Mouse (Mus musculus): ENCODE results near the gene Uggt2. TPM values are rescaled to one million over a fixed set of nuclear protein-coding genes. Genes with fewer than 3 reads are reported as not detected.

Gene Uggt2
- polyA plus RNA-seq, 2 experiments from 2014 or later: 1.4 to 2.0 TPM

- ATAC-seq: no peak
Measured at GRCm38 (mm10) chr14:119027675-119028253, 71.5 kb downstream of the Uggt2 start.

GRCm38 (mm10) chr14:119027130-119027529, 72.1 kb downstream of the Uggt2 start:
- ATAC-seq: peak; percentile 96

GRCm38 (mm10) chr14:119025889-119026288, 73.3 kb downstream of the Uggt2 start:
- no peak for ATAC-seq

GRCm38 (mm10) chr14:119013549-119013948, 85.7 kb downstream of the Uggt2 start:
- no peak for ATAC-seq

- ATAC-seq: peak; percentile 31
Measured at GRCm38 (mm10) chr14:119012607-119013431, 86.4 kb downstream of the Uggt2 start.

- no peak for ATAC-seq
Measured at GRCm38 (mm10) chr14:119009531-119009930, 89.7 kb downstream of the Uggt2 start.

GRCm38 (mm10) chr14:119008031-119008590, 91.1 kb downstream of the Uggt2 start:
- ATAC-seq: no peak

GRCm38 (mm10) chr14:119007103-119007951, 91.9 kb downstream of the Uggt2 start:
- ATAC-seq: peak; percentile 99

- no peak for ATAC-seq
Measured at GRCm38 (mm10) chr14:119006441-119007102, 92.7 kb downstream of the Uggt2 start.

- ATAC-seq: no peak
Measured at GRCm38 (mm10) chr14:119005834-119006233, 93.4 kb downstream of the Uggt2 start.

GRCm38 (mm10) chr14:119003320-119003719, 95.9 kb downstream of the Uggt2 start:
- no peak for ATAC-seq

- ATAC-seq: no peak
Measured at GRCm38 (mm10) chr14:118995226-118995925, 103.9 kb downstream of the Uggt2 start.

GRCm38 (mm10) chr14:118987523-118988496, 111.4 kb downstream of the Uggt2 start:
- no peak for ATAC-seq

GRCm38 (mm10) chr14:118986653-118987522, 112.3 kb downstream of the Uggt2 start:
- ATAC-seq: peak; percentile 37

- ATAC-seq: no peak
Measured at GRCm38 (mm10) chr14:118984161-118984560, 115.1 kb downstream of the Uggt2 start.

- ATAC-seq: no peak
Measured at GRCm38 (mm10) chr14:118983396-118983795, 115.8 kb downstream of the Uggt2 start.

GRCm38 (mm10) chr14:118982429-118983045, 116.7 kb downstream of the Uggt2 start:
- ATAC-seq: peak; percentile 81

- peak; percentile 40 for ATAC-seq
Measured at GRCm38 (mm10) chr14:118981711-118982428, 117.4 kb downstream of the Uggt2 start.
